Mouse (Mus musculus): ENCODE results near the gene 1810010D01Rik. TPM values are rescaled to one million over a fixed set of nuclear protein-coding genes. Genes with fewer than 3 reads are reported as not detected.

The 1810010D01Rik gene
- total and polyA plus RNA-seq, 2 experiments: 0.13 TPM; not detected in 1

DNA sequence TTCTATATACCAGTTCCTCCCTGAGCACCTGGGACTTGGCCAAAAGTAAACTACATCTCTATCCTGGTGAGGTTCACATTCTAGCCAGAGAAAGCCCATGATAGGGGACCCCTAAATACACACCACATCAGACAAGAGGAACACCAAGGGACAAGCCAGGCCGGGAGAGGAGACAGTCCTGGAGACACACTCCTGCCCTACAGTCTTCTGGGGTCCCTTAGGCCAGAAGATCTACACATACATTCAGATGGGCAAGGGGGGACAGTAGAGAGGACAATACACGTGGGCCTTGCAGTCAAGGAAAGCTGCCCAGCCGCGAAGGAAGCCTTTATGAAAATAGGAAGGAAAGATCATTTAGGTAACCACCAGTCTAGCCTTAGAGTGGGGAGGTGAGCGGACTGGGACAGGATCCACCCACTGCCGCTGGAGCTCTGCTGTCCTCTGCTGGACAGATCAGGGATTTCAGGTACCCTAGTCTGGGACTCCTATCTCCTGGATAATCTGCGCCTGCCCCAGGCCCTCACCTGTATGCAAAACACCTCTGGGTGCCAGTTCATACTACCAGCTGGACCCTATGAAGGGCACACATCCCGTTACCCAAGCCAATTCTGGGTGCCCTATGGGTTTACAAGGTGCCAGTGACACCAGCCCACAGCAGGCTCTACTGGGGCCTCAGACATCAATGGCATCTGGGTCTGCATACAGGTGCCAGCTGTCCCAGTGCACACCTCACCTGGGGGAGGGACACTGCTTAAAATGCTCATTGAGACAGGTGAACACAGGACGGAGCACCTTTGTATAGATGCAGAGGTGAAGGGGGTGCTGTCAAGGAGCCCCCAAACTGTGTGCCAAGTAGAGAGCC lies 35.2 kb upstream of the 1810010D01Rik start:
- no peaks in the 10 kb centered on the region for H3K27me3 ChIP-seq (ENCODE audit: control insufficient read depth, insufficient read depth, low read length)
- 14% methylated on average over 9 of the region's 9 CpGs for WGBS
- H3K9ac ChIP-seq (ENCODE audit: low read depth, low read length): no peak overlapping the region
- no peaks in the 10 kb centered on the region for H3K36me3 ChIP-seq (ENCODE audit: control insufficient read depth, insufficient read depth, low read length)
- no peaks in the 10 kb centered on the region for H3K79me2 ChIP-seq (ENCODE audit: control insufficient read depth, insufficient read depth, low read length)
- no peaks in the 10 kb centered on the region for H3K4me1 ChIP-seq (ENCODE audit: control insufficient read depth, insufficient read depth, low read length)
- no peak overlapping the region for H3K27ac ChIP-seq (replicated peaks; ENCODE audit: insufficient read depth, low read depth, low read length)
- TF ChIP-seq CTCF (IDR thresholded peaks at IDR 0.05; ENCODE audit: low read depth, low read length): peak; percentile 99
- no peak for TF ChIP-seq POLR2A (IDR thresholded peaks at IDR 0.05; ENCODE audit: extremely low read depth, insufficient read depth, low read length)
- no peak overlapping the region for H3K4me3 ChIP-seq (ENCODE audit: insufficient read depth, low read depth, low read length)
- DNase-seq (ENCODE audit: extremely low read depth, low read depth, low spot score): peak; percentile 20

DNA sequence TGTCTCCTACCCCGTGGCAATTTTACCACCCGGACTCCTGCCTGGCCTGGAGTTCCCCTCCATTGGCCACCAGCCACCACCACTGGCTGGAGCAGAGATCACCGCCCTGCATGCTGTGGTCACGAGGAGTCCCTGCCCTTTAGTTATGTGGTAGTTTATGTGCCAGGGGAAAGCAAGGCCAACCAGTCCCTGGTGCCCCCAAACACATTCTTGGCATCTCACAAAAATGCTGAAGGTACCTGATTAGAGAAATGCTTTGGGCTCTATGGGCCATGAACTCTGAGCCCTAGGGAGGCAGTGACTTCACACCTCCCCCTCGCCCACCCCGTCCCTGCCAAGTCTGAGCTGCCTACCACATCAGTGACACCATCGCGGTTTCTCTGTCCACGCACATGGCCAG lies 34.1 kb upstream of the 1810010D01Rik start:
- H3K27ac ChIP-seq (replicated peaks; ENCODE audit: insufficient read depth, low read depth, low read length): no peak overlapping the region

DNA sequence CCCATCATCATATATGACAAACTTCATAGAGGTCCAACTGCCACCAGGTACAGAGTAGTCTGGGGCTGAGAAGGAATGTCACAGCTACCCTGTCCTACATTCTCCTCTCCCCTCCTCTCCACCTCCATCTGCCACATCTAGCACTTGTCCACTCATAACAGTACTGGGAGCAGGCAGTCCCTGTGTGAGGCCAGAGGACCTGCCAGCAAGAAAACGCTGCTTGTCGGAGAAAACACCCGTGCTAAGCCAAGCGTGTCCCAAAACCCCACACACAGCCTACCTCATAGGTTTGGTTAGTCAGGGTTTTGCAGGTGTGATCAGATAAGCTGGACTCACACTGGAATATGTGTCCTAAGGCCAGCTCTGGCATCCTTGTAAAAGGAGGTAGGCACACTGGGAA lies 33.0 kb upstream of the 1810010D01Rik start:
- Histone ChIP-seq H3K4me1 (ENCODE audit: control insufficient read depth, insufficient read depth, low read length) (no peaks in the 10 kb centered on the region), H3K27ac (replicated peaks; ENCODE audit: insufficient read depth, low read depth, low read length) (no peak overlapping the region), H3K79me2 (ENCODE audit: control insufficient read depth, insufficient read depth, low read length) (no peaks in the 10 kb centered on the region), H3K9ac (ENCODE audit: low read depth, low read length) (no peak overlapping the region), H3K27me3 (ENCODE audit: control insufficient read depth, insufficient read depth, low read length) (no peaks in the 10 kb centered on the region), H3K4me3 (ENCODE audit: insufficient read depth, low read depth, low read length) (no peak overlapping the region), H3K36me3 (ENCODE audit: control insufficient read depth, insufficient read depth, low read length) (no peaks in the 10 kb centered on the region)
- no peak for DNase-seq (ENCODE audit: extremely low read depth, low read depth, low spot score)
- TF ChIP-seq CTCF (IDR thresholded peaks at IDR 0.05; ENCODE audit: low read depth, low read length) (no peak), POLR2A (IDR thresholded peaks at IDR 0.05; ENCODE audit: extremely low read depth, insufficient read depth, low read length) (no peak)
- 91% methylated on average over 4 of the region's 4 CpGs for WGBS

More for the DNA sequence above, 34.1 kb upstream of the 1810010D01Rik start:
- no peak overlapping the region for H3K4me3 ChIP-seq (ENCODE audit: insufficient read depth, low read depth, low read length)
- DNase-seq (ENCODE audit: extremely low read depth, low read depth, low spot score): peak; percentile 13
- TF ChIP-seq POLR2A (IDR thresholded peaks at IDR 0.05; ENCODE audit: extremely low read depth, insufficient read depth, low read length) (no peak), CTCF (IDR thresholded peaks at IDR 0.05; ENCODE audit: low read depth, low read length) (no peak)
- WGBS: 73% methylated on average over 9 of the region's 9 CpGs
- no peaks in the 10 kb centered on the region for H3K27me3 ChIP-seq (ENCODE audit: control insufficient read depth, insufficient read depth, low read length)
- H3K36me3 ChIP-seq (ENCODE audit: control insufficient read depth, insufficient read depth, low read length): no peaks in the 10 kb centered on the region
- H3K4me1 ChIP-seq (ENCODE audit: control insufficient read depth, insufficient read depth, low read length): no peaks in the 10 kb centered on the region
- no peaks in the 10 kb centered on the region for H3K79me2 ChIP-seq (ENCODE audit: control insufficient read depth, insufficient read depth, low read length)
- no peak overlapping the region for H3K9ac ChIP-seq (ENCODE audit: low read depth, low read length)

DNA sequence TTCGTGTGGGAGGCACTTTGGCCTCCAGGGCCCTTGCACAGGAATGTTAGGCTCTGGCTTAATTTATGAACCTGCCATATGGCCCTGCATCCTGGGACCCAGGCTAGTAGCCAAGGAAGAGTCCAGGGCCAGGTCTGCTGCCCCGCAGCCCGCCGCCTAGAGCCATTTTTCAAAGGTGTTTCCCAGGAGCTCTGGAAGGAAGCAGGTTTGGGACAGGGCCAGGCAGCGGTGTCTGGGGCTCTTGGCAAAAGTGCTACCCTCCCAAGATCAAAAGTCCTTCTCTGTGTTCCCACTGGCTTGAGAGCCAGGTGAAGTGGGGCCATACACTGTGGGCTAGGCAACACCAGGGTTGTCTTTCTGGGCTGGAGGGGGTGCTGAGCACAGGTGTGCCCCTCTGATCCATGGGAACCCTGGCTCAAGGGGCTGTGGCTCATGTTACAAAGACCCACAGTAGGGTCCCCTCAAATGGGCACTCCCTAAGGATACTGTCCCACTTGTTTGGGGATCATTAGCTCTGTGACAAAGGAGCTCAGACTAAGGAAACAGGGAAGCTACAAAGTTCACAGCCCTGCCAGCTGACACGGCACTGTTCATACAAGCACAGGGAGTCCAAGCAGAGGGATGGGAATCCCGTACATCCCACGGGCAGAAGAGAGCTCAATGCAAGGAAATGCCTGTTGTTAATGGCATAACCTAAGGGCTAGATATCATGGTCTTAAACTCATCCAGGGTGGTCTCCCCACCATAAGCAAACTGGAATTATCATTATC lies 32.0 kb upstream of the 1810010D01Rik start:
- Histone ChIP-seq H3K79me2 (ENCODE audit: control insufficient read depth, insufficient read depth, low read length) (no peaks in the 10 kb centered on the region), H3K36me3 (ENCODE audit: control insufficient read depth, insufficient read depth, low read length) (no peaks in the 10 kb centered on the region), H3K9ac (ENCODE audit: low read depth, low read length) (no peak overlapping the region), H3K4me3 (ENCODE audit: insufficient read depth, low read depth, low read length) (no peak overlapping the region), H3K4me1 (ENCODE audit: control insufficient read depth, insufficient read depth, low read length) (no peaks in the 10 kb centered on the region), H3K27me3 (ENCODE audit: control insufficient read depth, insufficient read depth, low read length) (no peaks in the 10 kb centered on the region), H3K27ac (replicated peaks; ENCODE audit: insufficient read depth, low read depth, low read length) (no peak overlapping the region)
- no peak for TF ChIP-seq POLR2A (IDR thresholded peaks at IDR 0.05; ENCODE audit: extremely low read depth, insufficient read depth, low read length)
- no peak for TF ChIP-seq CTCF (IDR thresholded peaks at IDR 0.05; ENCODE audit: low read depth, low read length)
- WGBS: 70% methylated on average over 8 of the region's 8 CpGs
- no peak for DNase-seq (ENCODE audit: extremely low read depth, low read depth, low spot score)

DNA sequence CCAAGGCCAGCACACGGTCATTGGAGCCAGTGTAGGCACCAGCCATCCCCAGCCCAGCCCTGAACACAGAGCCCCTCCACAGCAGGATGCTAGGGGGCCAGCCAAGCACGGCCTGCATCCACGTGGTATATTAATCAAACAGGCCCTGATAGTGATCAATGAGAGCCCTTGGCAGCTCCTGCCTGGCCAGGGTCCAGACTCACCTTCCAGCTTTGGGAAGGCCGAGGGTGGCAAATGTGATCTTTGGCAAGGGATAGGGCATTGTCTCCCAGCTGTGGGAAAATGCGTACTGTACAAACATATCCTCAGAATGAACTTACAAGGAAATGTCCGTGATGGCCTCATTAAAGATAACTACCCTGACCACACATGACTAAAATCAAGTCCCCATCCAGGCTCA lies 31.2 kb upstream of the 1810010D01Rik start:
- Histone ChIP-seq H3K27me3 (ENCODE audit: control insufficient read depth, insufficient read depth, low read length) (no peaks in the 10 kb centered on the region), H3K4me1 (ENCODE audit: control insufficient read depth, insufficient read depth, low read length) (no peaks in the 10 kb centered on the region), H3K36me3 (ENCODE audit: control insufficient read depth, insufficient read depth, low read length) (no peaks in the 10 kb centered on the region), H3K79me2 (ENCODE audit: control insufficient read depth, insufficient read depth, low read length) (no peaks in the 10 kb centered on the region), H3K9ac (ENCODE audit: low read depth, low read length) (no peak overlapping the region), H3K27ac (replicated peaks; ENCODE audit: insufficient read depth, low read depth, low read length) (no peak overlapping the region), H3K4me3 (ENCODE audit: insufficient read depth, low read depth, low read length) (no peak overlapping the region)
- peak; percentile 58 for DNase-seq (ENCODE audit: extremely low read depth, low read depth, low spot score)
- WGBS: 20% methylated on average over 6 of the region's 6 CpGs
- TF ChIP-seq CTCF (IDR thresholded peaks at IDR 0.05; ENCODE audit: low read depth, low read length) (no peak), POLR2A (IDR thresholded peaks at IDR 0.05; ENCODE audit: extremely low read depth, insufficient read depth, low read length) (no peak)

Data from liver, adult 2 months (tissue).